Mouse (Mus musculus) thymus, adult 2 months (tissue): ENCODE results near the gene Ddx39b.
"Not testable (repeated sequence)": the region's sequence is repeated elsewhere in the genome, so short reads cannot be mapped to it uniquely, and the experiment has no call there.

ENCODE experiments used
- CTCF ChIP-seq: fragments of 200-500 bp; IDR thresholded peaks from 2 replicates; pipeline ENCODE4 v1.5.1; 2012; ENCODE audit warnings: mild to moderate bottlenecking, control low read depth, low read length, moderate library complexity, borderline replicate concordance; ENCODE audit not compliant: control insufficient read depth, poor library complexity, insufficient read depth; ENCODE audit errors: extremely low read depth
- POLR2A ChIP-seq: fragments of 200-500 bp; IDR thresholded peaks from 2 replicates; pipeline ENCODE4 v1.6.1; 2012; ENCODE audit warnings: mild to moderate bottlenecking, low read length, control low read depth, moderate library complexity; ENCODE audit not compliant: control insufficient read depth, poor library complexity, insufficient read depth; ENCODE audit errors: extremely low read depth

GRCm38 (mm10) chr17:35300261-35300945 lies 58.9 kb downstream of the Ddx39b start:
- not testable (repeated sequence) for TF ChIP-seq POLR2A, CTCF
